Mouse (Mus musculus) limb, embryonic 13.5 days (tissue): Measurements from ENCODE around the gene Nt5e. TPM values are rescaled to one million over a fixed set of nuclear protein-coding genes. Genes with fewer than 3 reads are reported as not detected.
A peak's percentile ranks its signal among the peaks of the same experiment; 100 is the strongest.

ENCODE experiments used
- ATAC-seq: fragments of 200-750 bp; cut with Nextera tagmentation; 2 replicates; pipeline ENCODE4 v1.8.0; 2017; ENCODE audit warnings: low read depth, moderate number of reproducible peaks, moderate TSS enrichment; ENCODE audit not compliant: low FRiP score
- H3K27ac ChIP-seq: fragments of 300-500 bp; sonication (generic); 2 replicates; pipeline ENCODE4 v1.5.1; 2015; ENCODE audit warnings: inconsistent platforms, mild to moderate bottlenecking, moderate library complexity
- H3K27me3 ChIP-seq: fragments of 300-500 bp; sonication (generic); 2 replicates; pipeline ENCODE4 v1.6.1; 2015; ENCODE audit warnings: mild to moderate bottlenecking, inconsistent platforms
- H3K36me3 ChIP-seq: fragments of 300-500 bp; sonication (generic); 2 replicates; pipeline ENCODE4 v1.6.1; 2015; ENCODE audit warnings: inconsistent platforms, mild to moderate bottlenecking, moderate library complexity
- H3K4me1 ChIP-seq: fragments of 300-500 bp; sonication (generic); 2 replicates; pipeline ENCODE4 v1.6.1; 2015; ENCODE audit warnings: inconsistent platforms
- H3K4me2 ChIP-seq: fragments of 300-500 bp; sonication (generic); replicated peaks from 2 replicates; pipeline ENCODE4 v1.6.1; 2015; ENCODE audit warnings: inconsistent platforms, mild to moderate bottlenecking, moderate library complexity
- H3K4me3 ChIP-seq: fragments of 300-500 bp; sonication (generic); 2 replicates; pipeline ENCODE4 v1.5.1; 2015; ENCODE audit warnings: moderate library complexity, mild to moderate bottlenecking, inconsistent platforms
- H3K9ac ChIP-seq: fragments of 300-500 bp; sonication (generic); 2 replicates; pipeline ENCODE4 v1.6.1; 2015; ENCODE audit warnings: mild to moderate bottlenecking, inconsistent platforms
- H3K9me3 ChIP-seq: fragments of 300-500 bp; sonication (generic); 2 replicates; pipeline ENCODE4 v1.6.1; 2016; ENCODE audit warnings: inconsistent platforms
- WGBS: fragments of 180-500 bp; shearing (Covaris S2); methylation state at CpG from one replicate; pipeline ENCODE4 v1.1.7; 2015; 5-methylcytosine and 5-hydroxymethylcytosine counted together
- polyA plus RNA-seq: library from polyadenylated mRNA; unstranded; fragments of >200 nt; fragmentation: Nextera tagmentation; extraction: Ambion mirVana; gene quantifications from 2 replicates; pipeline ENCODE4 v1.2.1, GENCODE M21; 2015

The Nt5e gene
- polyA plus RNA-seq, 1 experiment from 2014 or later = 13.2 TPM

DNA sequence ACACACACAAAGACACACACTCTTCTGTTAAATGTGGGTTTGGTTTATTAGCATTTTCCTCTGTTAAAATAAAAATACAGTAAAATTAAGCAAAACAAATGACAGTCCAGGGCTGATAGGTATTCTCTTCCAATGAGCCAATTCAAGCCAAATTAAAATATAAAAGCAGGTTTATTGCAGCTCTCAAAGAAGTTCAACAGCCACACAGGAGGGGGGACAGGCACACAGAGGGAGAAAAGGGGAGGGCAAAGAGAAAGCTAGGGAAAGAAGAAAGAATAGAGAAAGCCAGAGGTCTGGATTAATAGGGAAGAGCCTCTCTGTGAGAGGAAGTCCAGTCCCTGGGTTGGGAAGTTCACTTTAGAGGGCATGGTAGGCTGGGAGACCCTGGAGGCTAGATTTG, 7.8 kb upstream of the Nt5e start:
- Histone ChIP-seq H3K4me3 (no peak overlapping the region), H3K4me2 (no peak overlapping the region), H3K9me3 (no peaks in the 10 kb centered on the region), H3K9ac (no peak overlapping the region), H3K27ac (no peak overlapping the region), H3K27me3 (no peaks in the 10 kb centered on the region), H3K36me3 (no peaks in the 10 kb centered on the region), H3K4me1 (no peaks in the 10 kb centered on the region)
- ATAC-seq = no peak

GRCm38 (mm10) chr9:88324616-88325015, 2.4 kb upstream of the Nt5e start:
- Histone ChIP-seq H3K4me1 (peaks cover 9% of the 10 kb centered on the region; the same call in 1 of the 2 replicates), H3K4me3 (no peak overlapping the region), H3K9ac (no peak overlapping the region), H3K4me2 (no peak overlapping the region), H3K27ac (no peak overlapping the region), H3K9me3 (no peaks in the 10 kb centered on the region), H3K27me3 (peaks cover 33% of the 10 kb centered on the region), H3K36me3 (no peaks in the 10 kb centered on the region)
- ATAC-seq = no peak
- 88% methylated on average over 3 of the region's 3 CpGs for WGBS

DNA sequence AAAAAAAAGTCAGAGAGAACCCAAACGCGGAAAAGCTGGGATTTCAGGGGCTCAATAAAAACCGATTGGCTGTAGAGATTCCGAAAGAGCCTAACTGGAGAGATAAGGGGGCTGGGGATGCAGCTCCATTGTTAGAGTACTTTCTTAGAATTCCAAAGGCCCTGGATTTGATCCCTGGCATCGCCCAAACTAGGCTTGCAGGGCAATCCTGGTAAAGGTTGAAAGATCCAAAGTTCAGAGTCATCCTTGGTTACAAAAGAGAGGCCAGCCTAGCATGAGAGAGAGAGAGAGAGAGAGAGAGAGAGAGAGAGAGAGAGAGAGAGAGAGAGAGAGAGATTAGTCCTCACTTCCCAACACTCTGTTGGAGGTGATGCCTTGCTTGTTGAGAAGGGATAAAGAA, 1.7 kb downstream of the Nt5e start:
- no peaks in the 10 kb centered on the region for H3K36me3 ChIP-seq
- H3K27ac ChIP-seq = no peak overlapping the region
- H3K9me3 ChIP-seq = no peaks in the 10 kb centered on the region
- ATAC-seq = no peak
- 16% methylated on average over 5 of the region's 5 CpGs for WGBS
- no peak overlapping the region for H3K9ac ChIP-seq
- peak overlapping the region; percentile 65 for H3K4me3 ChIP-seq
- peak overlapping the region; percentile 94 for H3K4me2 ChIP-seq
- H3K27me3 ChIP-seq = peaks cover 46% of the 10 kb centered on the region
- H3K4me1 ChIP-seq = peaks cover 12% of the 10 kb centered on the region; the same call in 1 of the 2 replicates

DNA sequence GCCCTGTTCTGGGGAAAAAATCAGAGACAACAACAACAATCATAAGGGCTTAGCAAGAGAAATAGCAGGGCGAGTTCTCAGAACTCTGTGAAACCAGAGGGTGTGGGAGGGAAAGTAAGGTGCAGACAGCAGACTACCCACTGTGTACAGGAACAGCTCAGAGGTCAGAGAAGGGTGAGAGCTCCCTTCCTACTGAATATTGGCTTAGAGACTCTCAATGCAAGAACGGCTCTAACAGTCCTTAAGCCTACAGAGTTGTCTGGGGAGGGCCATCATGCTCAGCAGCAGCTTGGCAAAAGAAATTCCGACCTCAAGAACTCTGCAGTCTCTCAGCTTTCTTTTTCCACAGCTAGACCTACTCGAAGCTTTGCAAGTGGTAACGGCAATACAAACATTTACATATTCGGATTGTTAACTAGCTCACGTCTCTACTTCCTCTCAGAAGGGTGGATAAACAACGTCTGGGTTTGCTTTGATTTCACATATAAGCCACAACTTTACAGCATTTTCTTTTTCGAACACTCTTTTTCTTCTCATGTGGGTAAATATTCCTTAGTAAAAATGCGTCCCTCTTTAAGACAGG, 2.3 kb downstream of the Nt5e start:
- H3K36me3 ChIP-seq = no peaks in the 10 kb centered on the region
- H3K9me3 ChIP-seq = no peaks in the 10 kb centered on the region
- ATAC-seq = no peak
- H3K4me1 ChIP-seq = peaks cover 12% of the 10 kb centered on the region; the same call in 1 of the 2 replicates
- WGBS = 33% methylated on average over 10 of the region's 10 CpGs
- no peak overlapping the region for H3K27ac ChIP-seq
- peaks cover 46% of the 10 kb centered on the region for H3K27me3 ChIP-seq
- H3K4me3 ChIP-seq = peak overlapping the region; percentile 65; the same call in 1 of the 2 replicates
- H3K9ac ChIP-seq = no peak overlapping the region
- H3K4me2 ChIP-seq = peak overlapping the region; percentile 94

DNA sequence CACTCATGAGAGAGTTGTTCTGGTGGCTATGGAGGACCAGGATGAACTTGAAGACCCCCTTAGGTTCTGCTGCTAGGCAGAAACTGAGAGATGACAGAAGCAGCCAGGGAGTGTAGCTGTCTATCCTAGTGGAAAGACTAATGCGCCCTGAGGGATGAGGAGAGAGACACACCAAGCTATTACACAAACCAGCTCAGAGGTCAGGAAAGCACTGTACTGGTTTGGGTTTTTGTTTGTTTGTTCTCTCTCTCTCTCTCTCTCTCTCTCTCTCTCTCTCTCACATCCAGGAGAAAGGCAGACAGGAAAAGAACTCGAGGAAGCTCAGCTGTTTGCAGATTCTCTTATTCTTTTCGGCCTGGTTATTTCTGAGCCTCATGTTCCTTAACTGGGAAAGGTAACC, 3.3 kb downstream of the Nt5e start:
- Histone ChIP-seq H3K36me3 (no peaks in the 10 kb centered on the region), H3K27ac (no peak overlapping the region), H3K9me3 (no peaks in the 10 kb centered on the region), H3K9ac (no peak overlapping the region), H3K4me3 (no peak overlapping the region), H3K4me2 (0 out of 2 replicates have a peak overlapping the region, but pooled peaks have one; percentile 2), H3K4me1 (peaks cover 12% of the 10 kb centered on the region; the same call in 1 of the 2 replicates), H3K27me3 (peaks cover 46% of the 10 kb centered on the region)
- WGBS = 79% methylated on average over 3 of the region's 3 CpGs
- ATAC-seq = no peak

- H3K4me1 ChIP-seq = peaks cover 11% of the 10 kb centered on the region; the same call in 1 of the 2 replicates
- WGBS = 37% methylated on average over 3 of the region's 3 CpGs
- no peaks in the 10 kb centered on the region for H3K9me3 ChIP-seq
- H3K4me3 ChIP-seq = no peak overlapping the region
- no peak for ATAC-seq
- 0 out of 2 replicates have a peak overlapping the region, but pooled peaks have one; percentile 7 for H3K4me2 ChIP-seq
- H3K9ac ChIP-seq = no peak overlapping the region
- no peak overlapping the region for H3K27ac ChIP-seq
- H3K36me3 ChIP-seq = no peaks in the 10 kb centered on the region
- H3K27me3 ChIP-seq = peaks cover 33% of the 10 kb centered on the region
These were observed 5.5 kb downstream of the Nt5e start for GRCm38 (mm10) chr9:88332447-88332846.

DNA sequence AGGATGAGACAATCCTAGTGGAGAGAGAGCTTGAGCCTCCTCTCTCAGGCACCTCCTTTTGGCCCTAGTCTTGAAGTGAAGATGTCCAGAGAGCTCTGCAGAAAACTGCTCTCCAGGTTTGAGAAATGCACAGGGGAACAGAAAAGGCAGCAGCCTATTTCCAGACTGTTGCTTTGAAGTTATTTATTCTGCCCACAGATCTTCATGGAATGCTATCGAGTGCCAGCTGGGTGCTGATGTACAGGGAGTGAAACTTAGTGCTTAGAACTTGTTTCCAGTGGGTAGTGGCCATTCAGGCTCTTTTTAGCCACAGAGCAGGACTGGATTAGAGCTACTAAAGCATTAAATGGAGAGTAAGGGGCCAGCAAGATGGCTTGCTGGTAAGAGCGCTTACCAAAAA, 8.8 kb downstream of the Nt5e start:
- ATAC-seq = no peak
- Histone ChIP-seq H3K4me3 (no peak overlapping the region), H3K4me1 (0 out of 2 replicates have a peak, but pooled peaks cover 2% of the 10 kb centered on the region), H3K27ac (no peak overlapping the region), H3K4me2 (no peak overlapping the region), H3K27me3 (0 out of 2 replicates have a peak, but pooled peaks cover 3% of the 10 kb centered on the region), H3K9ac (no peak overlapping the region), H3K9me3 (no peaks in the 10 kb centered on the region), H3K36me3 (no peaks in the 10 kb centered on the region)
- 76% methylated on average over 1 of the region's 2 CpGs for WGBS

DNA sequence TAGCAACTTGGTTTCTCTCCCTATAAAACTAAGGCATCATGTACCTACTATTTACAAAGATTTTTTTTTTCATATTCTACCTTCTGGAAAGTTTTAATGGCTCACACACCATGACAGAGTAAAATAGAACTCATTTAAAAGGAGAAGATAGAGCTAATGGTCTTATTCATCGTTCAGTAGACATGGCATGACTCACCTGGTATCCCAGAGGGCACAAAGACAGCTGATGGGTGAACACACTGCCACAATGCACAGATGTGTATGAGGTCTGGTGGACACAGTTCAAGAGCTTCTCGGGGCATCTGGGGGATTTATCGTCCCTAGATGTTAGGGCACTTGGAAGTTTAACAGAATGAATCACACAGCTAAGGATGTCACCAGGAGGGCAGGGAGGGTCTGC, 13.8 kb downstream of the Nt5e start:
- no peaks in the 10 kb centered on the region for H3K9me3 ChIP-seq
- ATAC-seq = no peak
- H3K36me3 ChIP-seq = no peaks in the 10 kb centered on the region
- H3K4me3 ChIP-seq = no peak overlapping the region
- H3K9ac ChIP-seq = no peak overlapping the region
- no peak overlapping the region for H3K27ac ChIP-seq
- H3K27me3 ChIP-seq = no peaks in the 10 kb centered on the region
- 86% methylated on average over 3 of the region's 3 CpGs for WGBS
- no peaks in the 10 kb centered on the region for H3K4me1 ChIP-seq
- H3K4me2 ChIP-seq = no peak overlapping the region

DNA sequence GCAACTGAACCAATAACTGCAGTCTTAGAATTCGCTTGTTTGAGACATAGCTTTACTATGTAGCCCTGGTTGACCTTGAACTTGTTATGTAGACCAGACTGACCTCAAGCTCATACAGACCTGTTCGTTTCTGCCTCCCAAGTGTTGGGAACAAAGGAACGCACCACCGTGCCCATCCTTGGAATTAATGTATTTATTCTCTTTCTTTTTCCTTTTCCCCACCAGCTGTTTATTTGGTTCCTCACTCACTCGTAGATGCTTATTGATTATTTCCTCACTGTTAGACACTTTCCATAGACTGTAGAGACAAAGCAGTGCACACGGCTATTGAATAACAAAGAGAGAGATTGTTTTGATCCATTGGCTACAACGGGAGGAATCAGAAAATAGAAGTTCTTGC, 15.2 kb downstream of the Nt5e start:
- no peaks in the 10 kb centered on the region for H3K36me3 ChIP-seq
- no peaks in the 10 kb centered on the region for H3K9me3 ChIP-seq
- H3K27ac ChIP-seq = no peak overlapping the region
- no peak for ATAC-seq
- 87% methylated on average over 7 of the region's 7 CpGs for WGBS
- no peak overlapping the region for H3K9ac ChIP-seq
- no peak overlapping the region for H3K4me2 ChIP-seq
- H3K4me1 ChIP-seq = no peaks in the 10 kb centered on the region
- no peaks in the 10 kb centered on the region for H3K27me3 ChIP-seq
- no peak overlapping the region for H3K4me3 ChIP-seq

GRCm38 (mm10) chr9:88342701-88343100, 15.7 kb downstream of the Nt5e start:
- Histone ChIP-seq H3K9me3 (no peaks in the 10 kb centered on the region), H3K9ac (no peak overlapping the region), H3K4me2 (no peak overlapping the region), H3K36me3 (no peaks in the 10 kb centered on the region), H3K4me1 (no peaks in the 10 kb centered on the region), H3K27me3 (no peaks in the 10 kb centered on the region), H3K4me3 (no peak overlapping the region), H3K27ac (no peak overlapping the region)
- ATAC-seq = no peak
- 88% methylated on average over 3 of the region's 3 CpGs for WGBS

DNA sequence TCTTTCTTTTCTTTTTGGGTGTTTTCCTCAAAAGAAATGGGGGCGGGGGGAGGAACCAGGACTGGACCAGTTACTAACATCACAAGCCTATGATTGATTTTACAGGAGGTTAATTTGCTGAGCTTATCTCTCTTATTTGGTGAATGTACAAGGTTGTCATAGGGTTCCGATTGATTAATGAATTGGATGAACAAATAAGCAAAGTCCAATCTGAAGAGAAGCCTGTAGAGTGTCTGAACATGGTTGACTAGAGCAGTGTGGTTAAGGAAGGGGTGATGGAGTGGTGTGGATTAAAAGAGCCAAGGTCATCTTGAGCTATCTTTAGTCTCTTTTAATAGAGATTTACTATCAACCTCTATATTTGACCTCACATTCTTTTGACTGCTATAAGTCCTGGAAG, 17.4 kb downstream of the Nt5e start:
- H3K36me3 ChIP-seq = no peaks in the 10 kb centered on the region
- no peak for ATAC-seq
- no peak overlapping the region for H3K9ac ChIP-seq
- no peak overlapping the region for H3K27ac ChIP-seq
- H3K9me3 ChIP-seq = no peaks in the 10 kb centered on the region
- 94% methylated on average over 2 of the region's 2 CpGs for WGBS
- no peaks in the 10 kb centered on the region for H3K4me1 ChIP-seq
- no peak overlapping the region for H3K4me3 ChIP-seq
- H3K4me2 ChIP-seq = no peak overlapping the region
- no peaks in the 10 kb centered on the region for H3K27me3 ChIP-seq

DNA sequence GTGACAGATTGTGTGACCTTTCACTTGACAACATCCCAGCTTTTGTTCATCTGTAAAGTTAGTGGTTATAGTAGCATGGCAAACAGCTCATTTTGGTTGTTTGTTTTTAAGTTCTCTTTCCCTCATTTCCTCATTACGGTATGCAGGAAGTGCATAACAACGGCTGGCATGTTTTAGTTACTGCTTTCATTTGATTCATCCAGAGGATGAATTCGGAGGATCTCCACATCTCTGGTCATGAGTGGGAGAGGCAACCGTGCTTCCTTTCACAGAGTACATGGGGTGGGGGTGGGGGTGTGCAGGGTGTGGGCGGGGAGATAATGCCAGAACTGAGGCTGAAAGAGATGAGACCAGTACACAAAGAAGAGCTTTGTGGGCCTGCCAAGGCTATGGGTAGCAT, 19.9 kb downstream of the Nt5e start:
- no peak for ATAC-seq
- Histone ChIP-seq H3K9ac (no peak overlapping the region), H3K36me3 (no peaks in the 10 kb centered on the region), H3K4me3 (no peak overlapping the region), H3K4me2 (no peak overlapping the region), H3K9me3 (no peaks in the 10 kb centered on the region), H3K4me1 (peaks cover 13% of the 10 kb centered on the region; the same call in 1 of the 2 replicates), H3K27ac (no peak overlapping the region), H3K27me3 (no peaks in the 10 kb centered on the region)
- 73% methylated on average over 5 of the region's 5 CpGs for WGBS

DNA sequence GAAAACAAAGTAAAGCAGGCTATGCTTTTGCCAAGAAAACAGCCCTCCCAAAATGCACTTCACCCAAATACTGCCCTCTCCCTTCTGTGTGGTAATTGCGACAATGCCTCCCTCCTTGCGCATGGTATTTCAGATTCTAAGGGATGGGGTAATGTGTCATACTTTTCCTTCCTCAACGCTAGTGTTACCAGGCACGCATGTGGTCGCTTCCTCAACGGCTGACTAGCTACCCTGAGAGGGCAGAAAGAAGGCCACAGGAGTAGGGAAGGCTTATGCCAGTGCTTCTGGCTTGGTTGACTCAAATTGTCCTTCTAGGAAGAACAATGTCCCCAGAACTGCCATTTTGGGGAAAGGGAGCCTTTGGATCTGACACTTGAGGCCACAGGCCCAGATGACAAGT, 21.6 kb downstream of the Nt5e start:
- Histone ChIP-seq H3K4me1 (peaks cover 26% of the 10 kb centered on the region; the same call in 1 of the 2 replicates), H3K27me3 (no peaks in the 10 kb centered on the region), H3K27ac (no peak overlapping the region), H3K4me2 (no peak overlapping the region), H3K9me3 (no peaks in the 10 kb centered on the region), H3K9ac (no peak overlapping the region), H3K4me3 (no peak overlapping the region), H3K36me3 (no peaks in the 10 kb centered on the region)
- WGBS = 82% methylated on average over 6 of the region's 6 CpGs
- no peak for ATAC-seq
